Comparison of ENCODE assay signal across 8 mouse cellular contexts in genomic region chr9:57637741-57638322, GRCm38 (mm10). TPM values are rescaled to one million over a fixed set of nuclear protein-coding genes. Genes with fewer than 3 reads are reported as not detected.
DNase-seq lines count a peak whose midpoint lies in the region; ATAC-seq and TF ChIP-seq lines count a peak whose summit lies in the region.

No protein-coding gene starts in this region.

- H3K4me2 ChIP-seq in limb, embryonic 11.5 days (ENCODE audit: low read depth, severe bottlenecking) = peak overlapping the region; percentile 41; the same call in 1 of the 2 replicates

- peak overlapping the region; percentile 68 for H3K27ac ChIP-seq in embryonic fibroblast, embryonic 13.5 days (ENCODE audit: insufficient read depth, low read length)
- peak overlapping the region; percentile 78 for H3K27ac ChIP-seq in hindbrain, embryonic 10.5 days
- peak overlapping the region; percentile 91 for H3K27ac ChIP-seq in limb, embryonic 11.5 days (replicated peaks; ENCODE audit: low read depth, low read length)

- DNase-seq in CD4-positive, CD25-positive, alpha-beta regulatory T cell, adult 2 months (ENCODE audit: low read depth, low spot score) = peak; percentile 46
- peak; percentile 84 for DNase-seq in 416B (ENCODE audit: low read depth)
- DNase-seq in hindbrain, embryonic 10.5 days (ENCODE audit: low spot score) = no peak
- no peak for DNase-seq in limb, embryonic 11.5 days (ENCODE audit: low spot score)

- H3K9ac ChIP-seq in limb, embryonic 11.5 days (ENCODE audit: low read length) = no peak overlapping the region; the same call in 1 of the 2 replicates

- H3K36me3 ChIP-seq in hindbrain, embryonic 10.5 days = peaks cover 49% of the 10 kb centered on the region
- no peaks in the 10 kb centered on the region; the same call in 1 of the 2 replicates for H3K36me3 ChIP-seq in limb, embryonic 11.5 days (ENCODE audit: control insufficient read depth, insufficient read depth, low read length)

- peaks cover 51% of the 10 kb centered on the region for H3K4me1 ChIP-seq in embryonic fibroblast, embryonic 13.5 days (ENCODE audit: control insufficient read depth, insufficient read depth, low read length)
- H3K4me1 ChIP-seq in hindbrain, embryonic 10.5 days (replicated peaks) = peaks cover 73% of the 10 kb centered on the region
- H3K4me1 ChIP-seq in limb, embryonic 11.5 days (ENCODE audit: control insufficient read depth, insufficient read depth, low read length) = peaks cover 51% of the 10 kb centered on the region

- 68% methylated on average over 6 of the region's 6 CpGs for WGBS in hindbrain, embryonic 10.5 days
- 46% methylated on average over 6 of the region's 6 CpGs for WGBS in limb, embryonic 11.5 days

- TF ChIP-seq POLR2A in embryonic fibroblast, embryonic 13.5 days (IDR thresholded peaks at IDR 0.05; ENCODE audit: low read depth, low read length) = no peak

- no peak overlapping the region for H3K4me3 ChIP-seq in embryonic fibroblast, embryonic 13.5 days (ENCODE audit: insufficient read depth, low read length)
- H3K4me3 ChIP-seq in hindbrain, embryonic 10.5 days = no peak overlapping the region
- no peak overlapping the region for H3K4me3 ChIP-seq in limb, embryonic 11.5 days (ENCODE audit: low read depth, low read length)

- no peaks in the 10 kb centered on the region for H3K9me3 ChIP-seq in hindbrain, embryonic 10.5 days
- H3K9me3 ChIP-seq in limb, embryonic 11.5 days (ENCODE audit: control insufficient read depth, low read length) = no peaks in the 10 kb centered on the region

- no peak for ATAC-seq in CD4-positive, CD25-positive, alpha-beta regulatory T cell, adult 4 months
- ATAC-seq in limb, embryonic 11.5 days (ENCODE audit: insufficient number of reproducible peaks, low FRiP score, low TSS enrichment, low read depth) = no peak
- peak; percentile 49 for ATAC-seq in monocyte, adult 5-6 weeks (replicated peaks; ENCODE audit: insufficient number of reproducible peaks, low FRiP score, low TSS enrichment, poor library complexity, severe bottlenecking)
- ATAC-seq in frontal cortex, adult (ENCODE audit: low TSS enrichment) = no peak

- no peak for TF ChIP-seq CTCF in embryonic fibroblast, embryonic 13.5 days (IDR thresholded peaks at IDR 0.05; ENCODE audit: borderline replicate concordance, insufficient read depth, low read length)

- H3K27me3 ChIP-seq in hindbrain, embryonic 10.5 days (ENCODE audit: insufficient read depth, poor library complexity, severe bottlenecking) = no peaks in the 10 kb centered on the region
- no peaks in the 10 kb centered on the region for H3K27me3 ChIP-seq in limb, embryonic 11.5 days (ENCODE audit: control insufficient read depth, insufficient read depth, low read length)

RNA-seq across cellular contexts. Expression of gene Csk, which starts 15.6 kb away (rescaled TPM):
- polyA plus RNA-seq in CD4-positive, CD25-positive, alpha-beta regulatory T cell, adult 4 months (2017; shearing (Covaris generic)) = 100 to 1,000 TPM; 110 to 150 TPM
- 51.2 and 56.2 TPM in 2 replicates for polyA plus RNA-seq in embryonic fibroblast, embryonic 13.5 days (2011; ENCODE audit: insufficient read length, low read depth, missing spikeins)
- polyA plus RNA-seq in hindbrain, embryonic 10.5 days (2016; fragmentation: Nextera tagmentation; extraction: Ambion mirVana) = 40.8 and 42.3 TPM in 2 replicates
- 33.7 and 34.6 TPM in 2 replicates for polyA plus RNA-seq in limb, embryonic 11.5 days (2014; fragmentation: Nextera tagmentation; extraction: Ambion mirVana)
- total RNA-seq in monocyte, adult 5-6 weeks (2017) = 332 to 455 TPM (median 337 TPM) in 3 replicates

RNA-seq across cellular contexts. Expression of gene Lman1l, which starts 17.3 kb away (rescaled TPM):
- 1 to 10 TPM in 1 of 2 experiments, under 1 TPM in 1; 0.79 to 1.4 TPM for polyA plus RNA-seq in CD4-positive, CD25-positive, alpha-beta regulatory T cell, adult 4 months (2017; shearing (Covaris generic))
- not detected in 2 replicates for polyA plus RNA-seq in embryonic fibroblast, embryonic 13.5 days (2011; ENCODE audit: insufficient read length, low read depth, missing spikeins)
- polyA plus RNA-seq in hindbrain, embryonic 10.5 days (2016; fragmentation: Nextera tagmentation; extraction: Ambion mirVana) = not detected in 2 replicates
- polyA plus RNA-seq in limb, embryonic 11.5 days (2014; fragmentation: Nextera tagmentation; extraction: Ambion mirVana) = not detected in 2 replicates
- total RNA-seq in monocyte, adult 5-6 weeks (2017) = not detected in 3 replicates

RNA-seq across cellular contexts. Expression of gene Cplx3, which starts 31.8 kb away (rescaled TPM):
- not detected for polyA plus RNA-seq in CD4-positive, CD25-positive, alpha-beta regulatory T cell, adult 4 months (2017; shearing (Covaris generic))
- not detected in 2 replicates for polyA plus RNA-seq in embryonic fibroblast, embryonic 13.5 days (2011; ENCODE audit: insufficient read length, low read depth, missing spikeins)
- 0.88 and 2.8 TPM in 2 replicates for polyA plus RNA-seq in hindbrain, embryonic 10.5 days (2016; fragmentation: Nextera tagmentation; extraction: Ambion mirVana)
- polyA plus RNA-seq in limb, embryonic 11.5 days (2014; fragmentation: Nextera tagmentation; extraction: Ambion mirVana) = not detected in 2 replicates
- not detected in 3 replicates for total RNA-seq in monocyte, adult 5-6 weeks (2017)

RNA-seq across cellular contexts. Expression of gene Cyp1a2, which starts 45.7 kb away (rescaled TPM):
- not detected for polyA plus RNA-seq in CD4-positive, CD25-positive, alpha-beta regulatory T cell, adult 4 months (2017; shearing (Covaris generic))
- polyA plus RNA-seq in embryonic fibroblast, embryonic 13.5 days (2011; ENCODE audit: insufficient read length, low read depth, missing spikeins) = not detected in 2 replicates
- not detected in 2 replicates for polyA plus RNA-seq in hindbrain, embryonic 10.5 days (2016; fragmentation: Nextera tagmentation; extraction: Ambion mirVana)
- not detected in 2 replicates for polyA plus RNA-seq in limb, embryonic 11.5 days (2014; fragmentation: Nextera tagmentation; extraction: Ambion mirVana)
- not detected in 3 replicates for total RNA-seq in monocyte, adult 5-6 weeks (2017)

RNA-seq across cellular contexts. Expression of gene Ulk3, which starts 48.6 kb away (rescaled TPM):
- polyA plus RNA-seq in CD4-positive, CD25-positive, alpha-beta regulatory T cell, adult 4 months (2017; shearing (Covaris generic)) = 10 to 100 TPM; 27.0 to 48.2 TPM
- polyA plus RNA-seq in embryonic fibroblast, embryonic 13.5 days (2011; ENCODE audit: insufficient read length, low read depth, missing spikeins) = 17.6 and 19.4 TPM in 2 replicates
- polyA plus RNA-seq in hindbrain, embryonic 10.5 days (2016; fragmentation: Nextera tagmentation; extraction: Ambion mirVana) = 14.2 and 14.6 TPM in 2 replicates
- polyA plus RNA-seq in limb, embryonic 11.5 days (2014; fragmentation: Nextera tagmentation; extraction: Ambion mirVana) = 9.7 and 9.8 TPM in 2 replicates
- total RNA-seq in monocyte, adult 5-6 weeks (2017) = 3.8 to 20.7 TPM (median 20.3 TPM) in 3 replicates

Comparison
In these comparisons a context has a peak if more than half of its experiments do, and no peak if none do; other contexts are left out.
1. DNase-seq: peak in CD4-positive, CD25-positive, alpha-beta regulatory T cell, adult 2 months (single experiment) and 416B (single experiment); none in hindbrain, embryonic 10.5 days (single experiment) and limb, embryonic 11.5 days (single experiment).
2. Peak in every context shown above with its lines, with median percentiles within 50 percentile points of each other: H3K27ac ChIP-seq.